Mouse (Mus musculus) CH12.LX (cell line): ENCODE results near the gene Gm128. TPM values are rescaled to one million over a fixed set of nuclear protein-coding genes. Genes with fewer than 3 reads are reported as not detected.
A peak's percentile ranks its signal among the peaks of the same experiment; 100 is the strongest.

Experiments
- DNase-seq: peaks from one replicate; pipeline ENCODE4 v3.0.0-alpha.2; 2013; ENCODE audit errors: extremely low read depth
- H3K27ac ChIP-seq: 2 replicates; pipeline ENCODE4 v1.5.1; 2012; ENCODE audit warnings: low read depth, mild to moderate bottlenecking, control low read depth, moderate library complexity; ENCODE audit not compliant: insufficient read depth
- H3K27me3 ChIP-seq: replicated peaks from 2 replicates; pipeline ENCODE3; 2012; ENCODE audit warnings: inconsistent platforms
- H3K36me3 ChIP-seq, 2 experiments: replicated peaks in 1 of 2; 2 replicates each; pipeline versions ENCODE3 to v1.6.1; 2012; ENCODE audit warnings: inconsistent platforms in 1 of 2, low read length in 1 of 2, mild to moderate bottlenecking in 1 of 2, mixed read lengths in 1 of 2, moderate library complexity in 1 of 2; ENCODE audit not compliant: control insufficient read depth in 1 of 2, insufficient read depth in 1 of 2
- H3K4me1 ChIP-seq, 2 experiments: 2 replicates each; pipeline ENCODE4 v1.6.1; 2012; ENCODE audit warnings: inconsistent platforms in 1 of 2, moderate library complexity in 1 of 2; ENCODE audit not compliant: insufficient read depth in 2 of 2, control insufficient read depth in 1 of 2
- H3K4me2 ChIP-seq: 2 replicates; pipeline ENCODE4 v1.6.1; 2012; ENCODE audit warnings: low read depth, mild to moderate bottlenecking, control low read depth; ENCODE audit not compliant: poor library complexity, insufficient read depth, severe bottlenecking
- H3K4me3 ChIP-seq, 3 experiments: fragments of 150-350 bp in 1 of 3; sonication (generic) in 1 of 3; replicated peaks in 1 of 3; 2 replicates each; pipeline versions ENCODE3 to v1.5.1; 2011 to 2012; ENCODE audit warnings: low read depth in 2 of 3, low read length in 2 of 3, mild to moderate bottlenecking in 2 of 3, moderate library complexity in 2 of 3, control low read depth in 1 of 3, improper control_type of control experiment in 1 of 3, inconsistent platforms in 1 of 3, mixed read lengths in 1 of 3; ENCODE audit not compliant: poor library complexity in 1 of 3
- H3K79me2 ChIP-seq: replicated peaks from 2 replicates; pipeline ENCODE4 v1.6.1; 2012; ENCODE audit warnings: mild to moderate bottlenecking, moderate library complexity; ENCODE audit not compliant: control insufficient read depth, poor library complexity, insufficient read depth, severe bottlenecking; ENCODE audit errors: extremely low read depth
- H3K9ac ChIP-seq: 2 replicates; pipeline ENCODE4 v1.6.1; 2012; ENCODE audit warnings: low read depth, mild to moderate bottlenecking, control low read depth, moderate library complexity; ENCODE audit not compliant: insufficient read depth
- H3K9me3 ChIP-seq: replicated peaks from 2 replicates; pipeline ENCODE3; 2012; ENCODE audit warnings: low read length, inconsistent platforms, mixed read lengths
- BHLHE40 ChIP-seq: IDR thresholded peaks from 2 replicates; pipeline ENCODE4 v1.6.1; 2011; ENCODE audit warnings: mild to moderate bottlenecking, low read depth, low read length, improper control_type of control experiment
- CHD1 ChIP-seq: IDR thresholded peaks from 2 replicates; pipeline ENCODE4 v1.6.1; 2012; ENCODE audit warnings: low read depth, low read length, improper control_type of control experiment, inconsistent platforms
- CHD2 ChIP-seq: IDR thresholded peaks from 2 replicates; pipeline ENCODE4 v1.6.1; 2011; ENCODE audit warnings: low read length, improper control_type of control experiment
- CTCF ChIP-seq, 2 experiments: IDR thresholded peaks in 1 of 2; conservative IDR thresholded peaks in 1 of 2; 2 replicates each; pipeline ENCODE4 v1.5.1; 2011 to 2012; ENCODE audit warnings: low read depth in 2 of 2, low read length in 2 of 2, improper control_type of control experiment in 1 of 2, inconsistent platforms in 1 of 2, mild to moderate bottlenecking in 1 of 2, moderate library complexity in 1 of 2
- E2F4 ChIP-seq: IDR thresholded peaks from 2 replicates; pipeline ENCODE4 v1.6.1; 2011; ENCODE audit warnings: low read depth, low read length, improper control_type of control experiment; ENCODE audit not compliant: insufficient replicate concordance
- ELF1 ChIP-seq: IDR thresholded peaks from 2 replicates; pipeline ENCODE4 v1.6.1; 2014; ENCODE audit warnings: low read depth, mild to moderate bottlenecking, inconsistent platforms, low read length, improper control_type of control experiment
- EP300 ChIP-seq: IDR thresholded peaks from 2 replicates; pipeline ENCODE4 v1.6.1; 2011; ENCODE audit warnings: low read length, improper control_type of control experiment
- ETS1 ChIP-seq: conservative IDR thresholded peaks from 2 replicates; pipeline ENCODE4 v1.6.1; 2012; ENCODE audit warnings: low read depth, mild to moderate bottlenecking, inconsistent platforms, low read length, improper control_type of control experiment, moderate library complexity
- GABPA ChIP-seq: IDR thresholded peaks from 2 replicates; pipeline ENCODE4 v1.6.1; 2012; ENCODE audit warnings: low read depth, low read length, improper control_type of control experiment, inconsistent platforms; ENCODE audit not compliant: insufficient replicate concordance
- IRF4 ChIP-seq: IDR thresholded peaks from 2 replicates; pipeline ENCODE4 v1.6.1; 2014; ENCODE audit warnings: low read depth, mild to moderate bottlenecking, inconsistent platforms, low read length, improper control_type of control experiment
- JUN ChIP-seq: IDR thresholded peaks from 2 replicates; pipeline ENCODE4 v1.6.1; 2011; ENCODE audit warnings: low read depth, mild to moderate bottlenecking, low read length, improper control_type of control experiment, moderate library complexity; ENCODE audit not compliant: insufficient read depth
- KAT2A ChIP-seq: IDR thresholded peaks from 2 replicates; pipeline ENCODE4 v1.6.1; 2012; ENCODE audit warnings: low read length, improper control_type of control experiment, inconsistent platforms; ENCODE audit not compliant: insufficient replicate concordance
- MAFK ChIP-seq: IDR thresholded peaks from 2 replicates; pipeline ENCODE4 v1.6.1; 2011; ENCODE audit warnings: low read length, improper control_type of control experiment; ENCODE audit not compliant: insufficient replicate concordance
- MAX ChIP-seq: IDR thresholded peaks from 2 replicates; pipeline ENCODE4 v1.6.1; 2011; ENCODE audit warnings: low read length, improper control_type of control experiment
- MAZ ChIP-seq: IDR thresholded peaks from 2 replicates; pipeline ENCODE4 v1.6.1; 2012; ENCODE audit warnings: low read depth, mild to moderate bottlenecking, inconsistent platforms, low read length, improper control_type of control experiment, moderate library complexity
- MEF2A ChIP-seq: IDR thresholded peaks from 2 replicates; pipeline ENCODE4 v1.6.1; 2014; ENCODE audit warnings: low read depth, mild to moderate bottlenecking, inconsistent platforms, low read length, improper control_type of control experiment, borderline replicate concordance
- NELFE ChIP-seq: IDR thresholded peaks from 2 replicates; pipeline ENCODE4 v1.6.1; 2011; ENCODE audit warnings: low read depth, low read length, improper control_type of control experiment
- PAX5 ChIP-seq: IDR thresholded peaks from 2 replicates; pipeline ENCODE4 v1.6.1; 2012; ENCODE audit warnings: low read length, inconsistent platforms, mixed read lengths
- POLR2A ChIP-seq: IDR thresholded peaks from 2 replicates; pipeline ENCODE4 v1.6.1; 2011; ENCODE audit warnings: low read depth, mild to moderate bottlenecking, improper control_type of control experiment, low read length
- RAD21 ChIP-seq: IDR thresholded peaks from 2 replicates; pipeline ENCODE4 v1.6.1; 2011; ENCODE audit warnings: low read depth, mild to moderate bottlenecking, low read length, improper control_type of control experiment, moderate library complexity
- SIN3A ChIP-seq: IDR thresholded peaks from 2 replicates; pipeline ENCODE4 v1.6.1; 2012; ENCODE audit warnings: low read length, improper control_type of control experiment, inconsistent platforms
- SMC3 ChIP-seq: IDR thresholded peaks from 2 replicates; pipeline ENCODE4 v1.6.1; 2011; ENCODE audit warnings: low read depth, low read length, improper control_type of control experiment
- UBTF ChIP-seq: IDR thresholded peaks from 2 replicates; pipeline ENCODE4 v1.6.1; 2012; ENCODE audit warnings: low read depth, mild to moderate bottlenecking, inconsistent platforms, low read length, improper control_type of control experiment, moderate library complexity
- USF2 ChIP-seq: conservative IDR thresholded peaks from 2 replicates; pipeline ENCODE4 v1.6.1; 2011; ENCODE audit warnings: low read depth, low read length, improper control_type of control experiment
- ZC3H11A ChIP-seq: IDR thresholded peaks from 2 replicates; pipeline ENCODE4 v1.6.1; 2012; ENCODE audit warnings: low read depth, mild to moderate bottlenecking, inconsistent platforms, low read length, improper control_type of control experiment
- ZKSCAN1 ChIP-seq: IDR thresholded peaks from 2 replicates; pipeline ENCODE4 v1.6.1; 2012; ENCODE audit warnings: low read depth, inconsistent platforms, low read length, improper control_type of control experiment, borderline replicate concordance
- ZMIZ1 ChIP-seq: IDR thresholded peaks from 2 replicates; pipeline ENCODE4 v1.6.1; 2012; ENCODE audit warnings: low read depth, mild to moderate bottlenecking, inconsistent platforms, low read length, improper control_type of control experiment
- dilution Hi-C: fragments of 300-500 bp; cut with MboI; formaldehyde crosslinking; loops from 2 replicates; pipeline ENCODE4 v1.14.3; 2020; ENCODE audit warnings: low sequenced_read_pairs; ENCODE audit not compliant: extremely low pct_unique_long_range_greater_than_20kb, extremely low pct_ligation_motif_present
- in situ Hi-C: fragments of 300-500 bp; cut with MboI; formaldehyde crosslinking; loops from 3 replicates; pipeline ENCODE4 v1.14.3; 2019; ENCODE audit warnings: low sequenced_read_pairs, low pct_ligation_motif_present, low pct_unique_long_range_greater_than_20kb, mixed read lengths
- polyA plus RNA-seq: library from polyadenylated mRNA; unstranded; fragments of >175 nt; gene quantifications from 2 replicates; pipeline ENCODE4 v1.2.1, GENCODE M21; 2012; ENCODE audit warnings: low read depth; ENCODE audit not compliant: insufficient read length
- total RNA-seq, 2 experiments: library from RNA; depleted of rRNA; stranded (reverse); fragments of 300-350 nt in 1 of 2; fragments of >200 nt in 1 of 2; gene quantifications; 2 replicates each; pipeline ENCODE4 v1.2.3; 2012 to 2014

Gene Gm128
- total and polyA plus RNA-seq, 3 experiments: not detected

DNA sequence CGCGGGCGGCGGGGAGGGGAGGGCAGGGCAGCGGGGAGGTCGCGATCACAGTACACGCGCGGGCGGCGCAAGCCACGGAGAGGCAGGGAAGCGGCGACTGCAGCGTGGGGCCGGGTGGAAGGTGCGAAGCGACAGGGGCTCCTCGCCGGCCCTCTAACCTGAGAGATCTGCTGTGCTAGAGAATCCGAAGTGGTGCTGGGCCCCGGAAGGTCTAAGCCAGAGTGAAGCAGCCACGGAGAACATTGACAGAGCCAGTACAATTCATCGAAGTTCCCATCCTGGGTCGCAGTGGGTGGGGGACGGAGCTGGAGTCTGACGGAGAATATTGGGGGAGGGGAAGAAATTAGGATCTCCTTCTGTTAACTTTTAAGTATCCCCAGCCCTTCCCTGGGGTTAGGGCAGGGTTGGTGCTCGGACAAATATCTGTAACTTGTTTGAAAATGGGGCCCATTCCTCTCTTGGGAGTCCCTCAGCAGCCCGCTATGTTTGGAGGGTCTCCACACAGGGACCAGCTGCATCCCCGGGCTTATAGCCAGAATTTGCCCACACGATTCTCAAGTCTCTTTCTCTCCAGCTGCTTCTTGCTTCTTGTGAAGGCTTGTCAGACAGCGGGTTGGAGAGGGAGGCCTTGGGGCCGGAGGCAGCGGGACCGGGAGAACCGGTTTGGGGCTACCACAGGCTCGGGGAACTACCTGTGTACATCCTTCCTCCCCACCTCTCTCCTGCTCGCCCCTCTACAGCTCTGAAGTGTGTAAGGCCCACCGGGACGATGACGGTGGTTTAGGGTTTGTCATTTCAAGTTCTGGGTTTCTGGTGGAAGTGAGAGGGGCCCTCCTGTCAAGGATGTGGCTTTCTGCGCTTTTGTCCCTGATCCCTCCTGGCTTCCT lies 12.3 kb downstream of the Gm128 start:
- H3K9me3 ChIP-seq: peaks cover 3% of the 10 kb centered on the region
- in situ Hi-C loops (no loop called here), dilution Hi-C loops (no loop called here)
- peak overlapping the region; percentile 95 for H3K9ac ChIP-seq
- peak overlapping the region; percentile 76 to 97 (median 96) for H3K4me3 ChIP-seq
- DNase-seq: peak; percentile 48
- H3K79me2 ChIP-seq: peaks cover 74% of the 10 kb centered on the region
- no peak for TF ChIP-seq USF2
- no peak for TF ChIP-seq NELFE
- TF ChIP-seq MEF2A: no peak
- no peak for TF ChIP-seq ELF1
- TF ChIP-seq ZMIZ1: no peak
- TF ChIP-seq CHD2: 0 out of 2 replicates have a peak, but pooled peaks have one; percentile 13
- TF ChIP-seq KAT2A: no peak
- TF ChIP-seq IRF4: peak; percentile 57; the same call in 1 of the 2 replicates
- TF ChIP-seq POLR2A: no peak; the same call in none of the 2 replicates
- no peak for TF ChIP-seq SMC3
- TF ChIP-seq PAX5: no peak
- TF ChIP-seq GABPA: no peak
- TF ChIP-seq UBTF: 0 out of 2 replicates have a peak, but pooled peaks have one; percentile 25
- TF ChIP-seq CHD1: peak; percentile 12; the same call in 1 of the 2 replicates
- no peaks in the 10 kb centered on the region for H3K27me3 ChIP-seq
- peak overlapping the region; percentile 79 for H3K4me2 ChIP-seq
- peaks cover 18 to 48% of the 10 kb centered on the region in 2 experiments for H3K4me1 ChIP-seq
- peak overlapping the region; percentile 80 for H3K27ac ChIP-seq
- peaks cover 23 to 42% of the 10 kb centered on the region in 2 experiments for H3K36me3 ChIP-seq

DNA sequence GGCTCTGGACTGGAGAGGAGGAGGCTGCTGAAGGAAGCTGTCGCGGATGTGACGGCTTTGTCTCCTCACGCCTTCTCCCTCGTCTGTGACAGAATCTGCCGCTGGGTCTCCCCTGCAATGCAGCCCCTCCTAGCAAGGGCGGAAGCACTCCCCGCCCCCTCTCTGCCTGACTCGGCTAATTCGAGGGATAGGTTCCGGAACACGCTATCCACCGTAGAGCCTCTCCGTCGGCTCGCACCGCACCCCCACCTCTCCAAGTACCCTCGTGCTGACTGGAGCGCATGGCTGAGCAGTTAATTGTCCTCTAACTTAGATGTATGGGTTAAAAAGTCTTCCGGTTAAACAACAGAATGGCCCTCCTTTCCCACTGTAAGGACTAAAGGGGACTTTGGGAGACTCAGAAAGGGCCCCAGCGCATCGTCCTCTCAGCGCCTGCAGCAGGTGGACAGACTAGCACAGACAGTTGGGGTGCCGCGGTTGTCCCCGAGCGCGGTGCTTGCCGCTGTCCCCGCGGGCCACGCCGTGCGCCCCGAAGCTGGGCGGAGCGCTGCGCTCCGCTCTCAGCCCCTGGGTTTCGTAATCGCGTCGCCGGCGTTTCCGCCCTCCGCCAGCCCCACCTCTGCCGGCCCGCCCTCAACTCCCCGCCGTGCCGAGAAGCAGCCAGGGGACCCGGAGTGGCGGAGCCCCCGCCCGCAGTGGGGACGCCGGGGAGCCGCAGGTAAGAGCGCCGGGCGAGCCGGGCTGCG lies 13.1 kb downstream of the Gm128 start, which contains the start of gene Cdc42se1:
TSS of gene Cdc42se1 (plus strand) at position 585 of the 746 bp plus-strand sequence.
- in situ Hi-C loops (no loop called here), dilution Hi-C loops (no loop called here)
- H3K4me1 ChIP-seq: peaks cover 12 to 40% of the 10 kb centered on the region in 2 experiments
- TF ChIP-seq MAZ: peak; percentile 64; the same call in 1 of the 2 replicates
- no peak; the same call in 1 of the 2 replicates for TF ChIP-seq IRF4
- peak; percentile 67 for TF ChIP-seq ELF1
- TF ChIP-seq MAFK: peak; percentile 80; the same call in 1 of the 2 replicates
- TF ChIP-seq RAD21: no peak
- TF ChIP-seq CTCF (conservative IDR thresholded peaks at IDR 0.05 in 1 of 2, IDR thresholded peaks at IDR 0.05 in 1 of 2; ENCODE audit: low read depth in 2 of 2, low read length in 2 of 2): no peak
- TF ChIP-seq MAX: peak; percentile 80
- TF ChIP-seq ZKSCAN1: no peak
- TF ChIP-seq SIN3A: peak; percentile 65; the same call in 1 of the 2 replicates
- peak; percentile 92 for TF ChIP-seq UBTF
- no peak for TF ChIP-seq PAX5
- no peak for TF ChIP-seq GABPA
- TF ChIP-seq E2F4: no peak
- peak; percentile 26 for TF ChIP-seq ETS1
- no peak for TF ChIP-seq EP300
- no peak for TF ChIP-seq USF2
- TF ChIP-seq BHLHE40: peak; percentile 15; the same call in 1 of the 2 replicates
- TF ChIP-seq SMC3: 0 out of 2 replicates have a peak, but pooled peaks have one; percentile 3
- TF ChIP-seq JUN: no peak
- TF ChIP-seq ZC3H11A: no peak

More for the DNA sequence above, 13.1 kb downstream of the Gm128 start, which contains the start of gene Cdc42se1:
- Histone ChIP-seq H3K27me3 (no peaks in the 10 kb centered on the region), H3K36me3 (peaks cover 21 to 42% of the 10 kb centered on the region in 2 experiments), H3K79me2 (peaks cover 81% of the 10 kb centered on the region), H3K9ac (peak within 1 kb of the TSS; percentile 95), H3K4me3 (peak within 1 kb of the TSS; percentile 76 to 97 (median 96)), H3K9me3 (peaks cover 3% of the 10 kb centered on the region), H3K4me2 (peak within 1 kb of the TSS; percentile 79), H3K27ac (peak within 1 kb of the TSS; percentile 80)
- DNase-seq: peak; percentile 92
